Mouse (Mus musculus): ENCODE measurements around the gene Aspa.

GRCm38 (mm10) chr11:73370946-73371345 lies 41.5 kb upstream of the Aspa start, which contains the start of gene Olfr376:
- TF ChIP-seq TAL1 (IDR thresholded peaks at IDR 0.05; ENCODE audit: low read length) (no peak), GATA1 (IDR thresholded peaks at IDR 0.05; ENCODE audit: low read length) (no peak)
